Mouse (Mus musculus): ENCODE data around the gene Upk3a. TPM values are rescaled to one million over a fixed set of nuclear protein-coding genes. Genes with fewer than 3 reads are reported as not detected.
A peak's percentile ranks its signal among the peaks of the same experiment; 100 is the strongest.

Upk3a gene
- not detected for total RNA-seq (2021)
- long read RNA-seq, experiment 1, partial matches to known transcripts: 0 of 1 reads
- long read RNA-seq, experiment 1, other reads (novel, unspliced or antisense): 1 of 1 reads
- long read RNA-seq, experiment 2: 0 reads

- no peak for DNase-seq
Measured at GRCm38 (mm10) chr15:85016951-85017664, at the start of gene Upk3a. Gene Upk3a (plus strand): TSS chr15:85017141.

GRCm38 (mm10) chr15:84968534-84968933, 48.4 kb upstream of the Upk3a start:
- DNase-seq: no peak

- DNase-seq: no peak
Measured at GRCm38 (mm10) chr15:84972860-84973543, 43.9 kb upstream of the Upk3a start.

- DNase-seq: no peak
Measured at GRCm38 (mm10) chr15:84973544-84973871, 43.4 kb upstream of the Upk3a start.

GRCm38 (mm10) chr15:84975729-84976128, 41.2 kb upstream of the Upk3a start:
- peak in 1 of 2 experiments; percentile 59 for DNase-seq

- DNase-seq: peak; percentile 53 to 70
Measured at GRCm38 (mm10) chr15:84981609-84982313, 35.2 kb upstream of the Upk3a start.

GRCm38 (mm10) chr15:84982888-84983287, 34.1 kb upstream of the Upk3a start:
- no peak for DNase-seq

- DNase-seq: no peak
Measured at GRCm38 (mm10) chr15:84983721-84984120, 33.2 kb upstream of the Upk3a start.

- peak in 1 of 2 experiments; percentile 28 for DNase-seq
Measured at GRCm38 (mm10) chr15:84985516-84986160, 31.3 kb upstream of the Upk3a start.

- no peak for DNase-seq
Measured at GRCm38 (mm10) chr15:84986171-84987019, 30.5 kb upstream of the Upk3a start.

- DNase-seq: peak; percentile 33 to 64
Measured at GRCm38 (mm10) chr15:84987020-84987815, 29.7 kb upstream of the Upk3a start.

GRCm38 (mm10) chr15:84987874-84988825, 28.8 kb upstream of the Upk3a start, which contains the start of gene 5031439G07Rik:
Gene 5031439G07Rik (minus strand): TSS chr15:84988551.
- DNase-seq: peak; percentile 93 to 97

- no peak for DNase-seq
Measured at GRCm38 (mm10) chr15:84989098-84989497, 27.8 kb upstream of the Upk3a start.

- no peak for DNase-seq
Measured at GRCm38 (mm10) chr15:84989771-84990170, 27.2 kb upstream of the Upk3a start.

- peak in 1 of 2 experiments; percentile 60 for DNase-seq
Measured at GRCm38 (mm10) chr15:84994498-84994897, 22.4 kb upstream of the Upk3a start.

GRCm38 (mm10) chr15:84995041-84995440, 21.9 kb upstream of the Upk3a start:
- peak in 1 of 2 experiments; percentile 18 for DNase-seq

GRCm38 (mm10) chr15:84995967-84996366, 21.0 kb upstream of the Upk3a start:
- DNase-seq: peak; percentile 72 to 81

- DNase-seq: no peak
Measured at GRCm38 (mm10) chr15:84997768-84998454, 19.0 kb upstream of the Upk3a start.

GRCm38 (mm10) chr15:84999911-85000310, 17.0 kb upstream of the Upk3a start:
- no peak for DNase-seq

Data from heart, adult 18-20 months (tissue).